Mouse (Mus musculus): ENCODE results near the gene Jchain. TPM values are rescaled to one million over a fixed set of nuclear protein-coding genes. Genes with fewer than 3 reads are reported as not detected.

The Jchain gene
- polyA plus RNA-seq, 1 experiment from 2014 or later, result 0.10 TPM

Other genes starting within 250 kb of the Jchain start
- not detected in 2 replicates for gene Prol1, start 210.6 kb downstream of the Jchain start, polyA plus RNA-seq (2015; fragmentation: Nextera tagmentation; extraction: Ambion mirVana)
- gene Amtn, start 151.8 kb downstream of the Jchain start, polyA plus RNA-seq (2015; fragmentation: Nextera tagmentation; extraction: Ambion mirVana), result not detected in 2 replicates
- not detected in 2 replicates for gene Ambn, start 71.9 kb downstream of the Jchain start, polyA plus RNA-seq (2015; fragmentation: Nextera tagmentation; extraction: Ambion mirVana)
- gene Enam, start 39.9 kb downstream of the Jchain start, polyA plus RNA-seq (2015; fragmentation: Nextera tagmentation; extraction: Ambion mirVana), result not detected in 2 replicates
- gene Utp3, start 26.6 kb upstream of the Jchain start, polyA plus RNA-seq (2015; fragmentation: Nextera tagmentation; extraction: Ambion mirVana), result 60.5 and 63.9 TPM in 2 replicates
- 8.7 and 9.1 TPM in 2 replicates for gene Rufy3, start 37.1 kb upstream of the Jchain start, polyA plus RNA-seq (2015; fragmentation: Nextera tagmentation; extraction: Ambion mirVana)
- gene Grsf1, start 148.3 kb upstream of the Jchain start, polyA plus RNA-seq (2015; fragmentation: Nextera tagmentation; extraction: Ambion mirVana), result 30.8 and 47.7 TPM in 2 replicates
- 12.1 and 13.4 TPM in 2 replicates for gene Mob1b, start 193.0 kb upstream of the Jchain start, polyA plus RNA-seq (2015; fragmentation: Nextera tagmentation; extraction: Ambion mirVana)
- 47.1 and 47.4 TPM in 2 replicates for gene Dck, start 237.1 kb upstream of the Jchain start, polyA plus RNA-seq (2015; fragmentation: Nextera tagmentation; extraction: Ambion mirVana)